Mouse (Mus musculus) limb, embryonic 15.5 days (tissue): ENCODE data around the gene Znhit6. TPM values are rescaled to one million over a fixed set of nuclear protein-coding genes. Genes with fewer than 3 reads are reported as not detected.

ENCODE experiments used
- ATAC-seq: fragments of 200-750 bp; cut with Nextera tagmentation; 2 replicates; pipeline ENCODE4 v1.8.0; 2017; ENCODE audit warnings: low read depth, moderate TSS enrichment; ENCODE audit not compliant: insufficient number of reproducible peaks, low FRiP score, low TSS enrichment
- H3K27ac ChIP-seq: fragments of 300-500 bp; sonication (generic); 2 replicates; pipeline ENCODE4 v1.5.1; 2015; ENCODE audit warnings: moderate library complexity, mild to moderate bottlenecking, inconsistent platforms
- H3K27me3 ChIP-seq: fragments of 300-500 bp; sonication (generic); 2 replicates; pipeline ENCODE4 v1.6.1; 2015; ENCODE audit warnings: inconsistent platforms
- H3K36me3 ChIP-seq: fragments of 300-500 bp; sonication (generic); 2 replicates; pipeline ENCODE4 v1.6.1; 2015; ENCODE audit warnings: inconsistent platforms
- H3K4me1 ChIP-seq: fragments of 300-500 bp; sonication (generic); 2 replicates; pipeline ENCODE4 v1.6.1; 2015; ENCODE audit warnings: inconsistent platforms
- H3K4me2 ChIP-seq: fragments of 300-500 bp; sonication (generic); 2 replicates; pipeline ENCODE4 v1.6.1; 2015; ENCODE audit warnings: mild to moderate bottlenecking, inconsistent platforms
- H3K4me3 ChIP-seq: fragments of 300-500 bp; sonication (generic); 2 replicates; pipeline ENCODE4 v1.5.1; 2015; ENCODE audit warnings: mild to moderate bottlenecking, inconsistent platforms
- H3K9ac ChIP-seq: fragments of 300-500 bp; sonication (generic); 2 replicates; pipeline ENCODE4 v1.6.1; 2015; ENCODE audit warnings: inconsistent platforms
- H3K9me3 ChIP-seq: fragments of 300-500 bp; sonication (generic); 2 replicates; pipeline ENCODE4 v1.6.1; 2016; ENCODE audit warnings: inconsistent platforms
- WGBS: fragments of 180-500 bp; shearing (Covaris S2); methylation state at CpG from one replicate; pipeline ENCODE4 v1.1.7; 2015; 5-methylcytosine and 5-hydroxymethylcytosine counted together
- polyA plus RNA-seq: library from polyadenylated mRNA; unstranded; fragments of >200 nt; fragmentation: Nextera tagmentation; extraction: Ambion mirVana; gene quantifications from 2 replicates; pipeline ENCODE4 v1.2.1, GENCODE M21; 2015

Gene Znhit6
- polyA plus RNA-seq, 1 experiment from 2014 or later: 37.8 TPM

- H3K4me1 ChIP-seq: 0 out of 2 replicates have a peak, but pooled peaks cover 9% of the 10 kb centered on the region
- H3K27me3 ChIP-seq: no peaks in the 10 kb centered on the region
- no peak overlapping the region for H3K9ac ChIP-seq
- H3K4me3 ChIP-seq: no peak overlapping the region
- H3K27ac ChIP-seq: no peak overlapping the region
- H3K4me2 ChIP-seq: no peak overlapping the region
- ATAC-seq: no peak
- H3K9me3 ChIP-seq: no peaks in the 10 kb centered on the region
- WGBS: 20% methylated on average over 6 of the region's 6 CpGs
- no peaks in the 10 kb centered on the region for H3K36me3 ChIP-seq
Observed at GRCm38 (mm10) chr3:145632888-145633287, 56.9 kb downstream of the Znhit6 start.

- no peak for ATAC-seq
- Histone ChIP-seq H3K9ac (no peak overlapping the region), H3K27me3 (no peaks in the 10 kb centered on the region), H3K9me3 (no peaks in the 10 kb centered on the region), H3K4me1 (peaks cover 14% of the 10 kb centered on the region; the same call in 1 of the 2 replicates), H3K36me3 (no peaks in the 10 kb centered on the region), H3K27ac (no peak overlapping the region), H3K4me3 (no peak overlapping the region), H3K4me2 (no peak overlapping the region)
- 78% methylated on average over 14 of the region's 14 CpGs for WGBS
Observed at GRCm38 (mm10) chr3:145634002-145634710, 58.2 kb downstream of the Znhit6 start.

GRCm38 (mm10) chr3:145640170-145640569 lies 64.2 kb downstream of the Znhit6 start:
- no peaks in the 10 kb centered on the region for H3K27me3 ChIP-seq
- no peak overlapping the region for H3K4me2 ChIP-seq
- WGBS: 86% methylated on average over 4 of the region's 4 CpGs
- H3K9me3 ChIP-seq: no peaks in the 10 kb centered on the region
- no peak overlapping the region for H3K9ac ChIP-seq
- no peak overlapping the region for H3K4me3 ChIP-seq
- no peak for ATAC-seq
- no peaks in the 10 kb centered on the region for H3K36me3 ChIP-seq
- peaks cover 14% of the 10 kb centered on the region for H3K4me1 ChIP-seq
- no peak overlapping the region for H3K27ac ChIP-seq

GRCm38 (mm10) chr3:145640583-145640982 lies 64.6 kb downstream of the Znhit6 start:
- Histone ChIP-seq H3K27me3 (no peaks in the 10 kb centered on the region), H3K9me3 (no peaks in the 10 kb centered on the region), H3K36me3 (no peaks in the 10 kb centered on the region), H3K27ac (no peak overlapping the region), H3K4me2 (no peak overlapping the region), H3K4me3 (no peak overlapping the region), H3K4me1 (peaks cover 14% of the 10 kb centered on the region), H3K9ac (no peak overlapping the region)
- WGBS: 76% methylated on average over 4 of the region's 4 CpGs
- no peak for ATAC-seq

- H3K36me3 ChIP-seq: no peaks in the 10 kb centered on the region
- peaks cover 18% of the 10 kb centered on the region for H3K4me1 ChIP-seq
- H3K27me3 ChIP-seq: no peaks in the 10 kb centered on the region
- ATAC-seq: no peak
- H3K9ac ChIP-seq: no peak overlapping the region
- H3K9me3 ChIP-seq: no peaks in the 10 kb centered on the region
- no peak overlapping the region for H3K27ac ChIP-seq
- H3K4me3 ChIP-seq: no peak overlapping the region
- no peak overlapping the region for H3K4me2 ChIP-seq
- 81% methylated on average over 5 of the region's 5 CpGs for WGBS
Observed at GRCm38 (mm10) chr3:145641036-145641685, 65.2 kb downstream of the Znhit6 start.

- Histone ChIP-seq H3K4me1 (peaks cover 23% of the 10 kb centered on the region), H3K9me3 (no peaks in the 10 kb centered on the region), H3K9ac (no peak overlapping the region), H3K4me2 (no peak overlapping the region), H3K36me3 (no peaks in the 10 kb centered on the region), H3K27me3 (no peaks in the 10 kb centered on the region), H3K27ac (no peak overlapping the region), H3K4me3 (no peak overlapping the region)
- 58% methylated on average over 3 of the region's 3 CpGs for WGBS
- no peak for ATAC-seq
Observed at GRCm38 (mm10) chr3:145641878-145642277, 65.9 kb downstream of the Znhit6 start.

- Histone ChIP-seq H3K4me1 (peaks cover 32% of the 10 kb centered on the region), H3K27me3 (no peaks in the 10 kb centered on the region), H3K36me3 (peaks cover 10% of the 10 kb centered on the region), H3K9ac (no peak overlapping the region), H3K27ac (no peak overlapping the region), H3K9me3 (no peaks in the 10 kb centered on the region), H3K4me2 (no peak overlapping the region), H3K4me3 (no peak overlapping the region)
- no peak for ATAC-seq
- 48% methylated on average over 11 of the region's 11 CpGs for WGBS
Observed at GRCm38 (mm10) chr3:145642861-145643260, 66.9 kb downstream of the Znhit6 start.

- H3K4me1 ChIP-seq: peaks cover 37% of the 10 kb centered on the region
- no peak overlapping the region for H3K4me2 ChIP-seq
- no peak overlapping the region for H3K27ac ChIP-seq
- H3K9ac ChIP-seq: no peak overlapping the region
- H3K4me3 ChIP-seq: no peak overlapping the region
- H3K9me3 ChIP-seq: no peaks in the 10 kb centered on the region
- no peaks in the 10 kb centered on the region for H3K27me3 ChIP-seq
- no peak for ATAC-seq
- 57% methylated on average over 6 of the region's 6 CpGs for WGBS
- H3K36me3 ChIP-seq: peaks cover 10% of the 10 kb centered on the region
Observed at GRCm38 (mm10) chr3:145645463-145645862, 69.5 kb downstream of the Znhit6 start.

GRCm38 (mm10) chr3:145646009-145646408 lies 70.0 kb downstream of the Znhit6 start:
- ATAC-seq: no peak
- Histone ChIP-seq H3K36me3 (peaks cover 10% of the 10 kb centered on the region), H3K27ac (no peak overlapping the region), H3K4me1 (peaks cover 43% of the 10 kb centered on the region), H3K4me2 (no peak overlapping the region), H3K9ac (no peak overlapping the region), H3K9me3 (no peaks in the 10 kb centered on the region), H3K4me3 (no peak overlapping the region), H3K27me3 (no peaks in the 10 kb centered on the region)
- WGBS: 24% methylated on average over 3 of the region's 3 CpGs

GRCm38 (mm10) chr3:145646666-145647065 lies 70.7 kb downstream of the Znhit6 start:
- Histone ChIP-seq H3K4me2 (no peak overlapping the region), H3K4me1 (peaks cover 48% of the 10 kb centered on the region), H3K9ac (no peak overlapping the region), H3K27ac (no peak overlapping the region), H3K36me3 (peaks cover 10% of the 10 kb centered on the region), H3K27me3 (no peaks in the 10 kb centered on the region), H3K4me3 (no peak overlapping the region), H3K9me3 (no peaks in the 10 kb centered on the region)
- WGBS: 69% methylated on average over 2 of the region's 2 CpGs
- ATAC-seq: no peak

GRCm38 (mm10) chr3:145647416-145647815 lies 71.4 kb downstream of the Znhit6 start:
- Histone ChIP-seq H3K27me3 (no peaks in the 10 kb centered on the region), H3K4me1 (peaks cover 50% of the 10 kb centered on the region), H3K9me3 (no peaks in the 10 kb centered on the region), H3K4me3 (peak overlapping the region; percentile 62), H3K4me2 (peak overlapping the region; percentile 85), H3K9ac (no peak overlapping the region), H3K27ac (no peak overlapping the region), H3K36me3 (peaks cover 10% of the 10 kb centered on the region)
- WGBS: 90% methylated on average over 18 of the region's 18 CpGs
- ATAC-seq: no peak

GRCm38 (mm10) chr3:145648097-145648931 lies 72.3 kb downstream of the Znhit6 start:
- Histone ChIP-seq H3K4me1 (peaks cover 53% of the 10 kb centered on the region), H3K4me2 (peak overlapping the region; percentile 85), H3K27ac (peak overlapping the region; percentile 94), H3K4me3 (peak overlapping the region; percentile 62), H3K9ac (peak overlapping the region; percentile 69; the same call in 1 of the 2 replicates), H3K27me3 (no peaks in the 10 kb centered on the region), H3K9me3 (no peaks in the 10 kb centered on the region), H3K36me3 (peaks cover 10% of the 10 kb centered on the region)
- ATAC-seq: no peak
- WGBS: 18% methylated on average over 26 of the region's 26 CpGs
